Mouse (Mus musculus) stomach, embryonic 14.5 days (tissue): ENCODE results near the gene Sdk1. TPM values are rescaled to one million over a fixed set of nuclear protein-coding genes. Genes with fewer than 3 reads are reported as not detected.

ENCODE experiments used
- ATAC-seq: fragments of 200-750 bp; cut with Nextera tagmentation; 2 replicates; pipeline ENCODE4 v1.8.0; 2017; ENCODE audit warnings: low read depth, moderate TSS enrichment; ENCODE audit not compliant: insufficient number of reproducible peaks, insufficient read depth, low FRiP score
- H3K27ac ChIP-seq: fragments of 300-500 bp; sonication (generic); 2 replicates; pipeline ENCODE4 v1.5.1; 2014; ENCODE audit warnings: mild to moderate bottlenecking, low read length, moderate library complexity, mixed read lengths
- H3K27me3 ChIP-seq: fragments of 300-500 bp; sonication (generic); 2 replicates; pipeline ENCODE4 v1.6.1; 2014; ENCODE audit warnings: low read length, control low read depth, mixed read lengths; ENCODE audit not compliant: control insufficient read depth, insufficient read depth
- H3K36me3 ChIP-seq: fragments of 300-500 bp; sonication (generic); 2 replicates; pipeline ENCODE4 v1.6.1; 2014; ENCODE audit warnings: mild to moderate bottlenecking, control low read depth, low read length, moderate library complexity, mixed read lengths; ENCODE audit not compliant: control insufficient read depth, insufficient read depth
- H3K4me1 ChIP-seq: fragments of 300-500 bp; sonication (generic); 2 replicates; pipeline ENCODE4 v1.6.1; 2014; ENCODE audit warnings: low read length, control low read depth, mixed read lengths; ENCODE audit not compliant: control insufficient read depth, insufficient read depth
- H3K4me2 ChIP-seq: fragments of 300-500 bp; sonication (generic); replicated peaks from 2 replicates; pipeline ENCODE4 v1.6.1; 2014; ENCODE audit warnings: low read depth, low read length, control low read depth
- H3K4me3 ChIP-seq: fragments of 300-500 bp; sonication (generic); 2 replicates; pipeline ENCODE4 v1.5.1; 2014; ENCODE audit warnings: low read depth, low read length, control low read depth
- H3K9ac ChIP-seq: fragments of 300-500 bp; sonication (generic); replicated peaks from 2 replicates; pipeline ENCODE4 v1.6.1; 2014; ENCODE audit warnings: low read depth, mild to moderate bottlenecking, control low read depth, low read length, moderate library complexity, mixed read lengths
- H3K9me3 ChIP-seq: fragments of 300-500 bp; sonication (generic); 2 replicates; pipeline ENCODE4 v1.6.1; 2016; ENCODE audit warnings: low read depth, low read length, control low read depth; ENCODE audit not compliant: control insufficient read depth
- WGBS: fragments of 180-500 bp; shearing (Covaris S2); extraction: QIAGEN DNeasy Blood & Tissue Kit; methylation state at CpG from one replicate; pipeline ENCODE4 v1.1.7; 2014; 5-methylcytosine and 5-hydroxymethylcytosine counted together
- polyA plus RNA-seq: library from polyadenylated mRNA; unstranded; fragments of >200 nt; fragmentation: Nextera tagmentation; extraction: Ambion mirVana; gene quantifications from 2 replicates; pipeline ENCODE4 v1.2.1, GENCODE M21; 2014

Sdk1 gene
- polyA plus RNA-seq, 1 experiment from 2014 or later: 5.6 TPM

DNA sequence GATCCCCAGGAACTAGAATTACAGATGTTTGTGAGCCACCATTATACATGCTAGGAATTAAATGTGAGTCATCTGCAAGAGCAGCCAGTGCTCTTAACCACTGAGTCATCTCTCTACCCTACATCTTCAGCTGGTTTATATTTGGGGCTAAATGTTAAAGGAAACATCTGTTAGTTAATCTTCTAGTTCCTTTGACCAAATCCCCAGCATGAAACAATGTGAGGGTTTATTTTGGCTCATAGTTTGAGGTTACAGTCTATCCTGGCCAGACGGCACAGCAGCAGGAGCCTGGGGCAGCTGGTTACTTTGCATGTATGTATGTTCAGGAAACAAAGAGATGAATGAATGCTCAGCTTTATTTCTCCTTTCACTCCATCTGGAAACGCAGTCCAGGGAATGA lies 62.5 kb downstream of the Sdk1 start:
- Histone ChIP-seq H3K36me3 (no peaks in the 10 kb centered on the region), H3K9me3 (no peaks in the 10 kb centered on the region), H3K27ac (no peak overlapping the region), H3K9ac (no peak overlapping the region), H3K4me1 (peaks cover 5% of the 10 kb centered on the region), H3K27me3 (no peaks in the 10 kb centered on the region), H3K4me2 (no peak overlapping the region), H3K4me3 (no peak overlapping the region)
- ATAC-seq: no peak
- 45% methylated on average over 2 of the region's 2 CpGs for WGBS

DNA sequence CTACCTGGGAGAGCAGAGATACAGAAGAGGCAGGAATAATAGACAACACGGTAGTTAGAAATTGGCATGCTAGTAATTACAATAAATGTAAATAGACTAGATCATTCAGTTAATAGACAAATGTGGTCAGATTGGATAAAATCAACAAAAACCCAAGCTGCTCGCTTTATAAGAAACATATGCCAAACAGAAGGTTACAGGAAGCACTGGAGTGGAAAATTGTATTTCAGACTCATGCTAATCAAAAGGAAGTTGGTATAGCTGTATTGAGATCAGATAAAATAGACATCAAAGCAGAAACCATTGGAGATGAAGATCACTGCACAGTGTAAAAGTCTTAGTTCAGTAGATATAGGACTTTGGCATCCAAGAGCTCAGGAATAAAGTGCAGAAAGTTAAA lies 63.4 kb downstream of the Sdk1 start:
- H3K4me1 ChIP-seq: peaks cover 5% of the 10 kb centered on the region
- WGBS: 75% methylated on average over 2 of the region's 2 CpGs
- no peak for ATAC-seq
- no peaks in the 10 kb centered on the region for H3K9me3 ChIP-seq
- H3K27me3 ChIP-seq: no peaks in the 10 kb centered on the region
- no peaks in the 10 kb centered on the region for H3K36me3 ChIP-seq
- no peak overlapping the region for H3K9ac ChIP-seq
- H3K27ac ChIP-seq: no peak overlapping the region
- no peak overlapping the region for H3K4me2 ChIP-seq
- no peak overlapping the region for H3K4me3 ChIP-seq

DNA sequence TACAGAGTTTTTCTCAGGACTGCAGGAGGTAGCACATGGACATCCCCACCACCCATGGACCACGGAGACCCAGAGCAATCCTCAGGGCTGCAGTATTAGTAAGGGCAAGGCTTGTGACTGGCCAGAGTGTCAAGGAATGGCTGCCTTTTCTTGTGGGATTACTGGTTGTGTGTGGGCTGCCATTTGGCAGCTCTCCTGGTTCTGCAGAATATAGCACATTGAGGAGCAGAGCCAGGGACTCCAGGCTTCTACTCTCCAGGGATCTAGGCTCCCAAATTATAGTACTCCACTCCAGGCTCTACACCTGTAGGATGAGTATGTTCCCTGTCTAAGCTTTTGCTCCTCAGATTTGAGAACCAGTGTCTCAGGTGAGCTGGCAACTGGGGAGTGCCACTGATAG lies 69.4 kb downstream of the Sdk1 start:
- Histone ChIP-seq H3K27ac (no peak overlapping the region), H3K36me3 (no peaks in the 10 kb centered on the region), H3K9me3 (no peaks in the 10 kb centered on the region), H3K27me3 (no peaks in the 10 kb centered on the region), H3K4me1 (no peaks in the 10 kb centered on the region), H3K4me3 (no peak overlapping the region), H3K4me2 (no peak overlapping the region), H3K9ac (no peak overlapping the region)
- WGBS: 83% methylated on average over 1 of the region's 1 CpGs
- ATAC-seq: no peak

GRCm38 (mm10) chr5:141311801-141312200 lies 70.5 kb downstream of the Sdk1 start:
- no peak for ATAC-seq
- H3K4me1 ChIP-seq: no peaks in the 10 kb centered on the region

DNA sequence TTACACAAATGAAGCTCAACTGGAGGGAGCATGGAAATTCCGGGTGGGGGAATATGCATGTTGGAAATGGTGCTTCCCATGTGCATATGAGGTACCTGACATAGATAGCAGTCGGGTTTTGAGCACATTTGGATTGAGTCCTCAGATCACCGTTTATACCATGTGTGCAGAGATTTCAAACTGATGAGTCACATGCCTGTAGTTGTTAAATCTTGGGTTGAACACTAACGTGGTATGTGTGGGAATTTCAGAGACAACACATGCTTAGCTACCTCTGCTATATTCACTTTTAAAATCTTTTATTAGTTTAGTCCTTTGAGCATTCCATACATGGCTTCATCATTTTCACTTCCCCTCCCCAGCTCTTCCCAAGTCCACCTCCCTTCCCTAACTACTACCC lies 71.0 kb downstream of the Sdk1 start:
- no peaks in the 10 kb centered on the region for H3K36me3 ChIP-seq
- no peaks in the 10 kb centered on the region for H3K9me3 ChIP-seq
- H3K4me2 ChIP-seq: no peak overlapping the region
- H3K27me3 ChIP-seq: no peaks in the 10 kb centered on the region
- no peak overlapping the region for H3K4me3 ChIP-seq
- 0 out of 2 replicates have a peak, but pooled peaks cover 2% of the 10 kb centered on the region for H3K4me1 ChIP-seq
- no peak overlapping the region for H3K27ac ChIP-seq
- WGBS: 79% methylated on average over 4 of the region's 4 CpGs
- no peak for ATAC-seq
- H3K9ac ChIP-seq: no peak overlapping the region

More at GRCm38 (mm10) chr5:141311801-141312200, 70.5 kb downstream of the Sdk1 start:
- H3K36me3 ChIP-seq: no peaks in the 10 kb centered on the region
- H3K4me2 ChIP-seq: no peak overlapping the region
- no peak overlapping the region for H3K9ac ChIP-seq
- no peak overlapping the region for H3K4me3 ChIP-seq
- no peaks in the 10 kb centered on the region for H3K9me3 ChIP-seq
- H3K27ac ChIP-seq: no peak overlapping the region
- WGBS: 54% methylated on average over 2 of the region's 2 CpGs
- H3K27me3 ChIP-seq: no peaks in the 10 kb centered on the region

GRCm38 (mm10) chr5:141317095-141317494 lies 75.8 kb downstream of the Sdk1 start:
- no peak overlapping the region for H3K4me3 ChIP-seq
- no peaks in the 10 kb centered on the region for H3K27me3 ChIP-seq
- H3K27ac ChIP-seq: no peak overlapping the region
- WGBS: 68% methylated on average over 4 of the region's 4 CpGs
- H3K9ac ChIP-seq: no peak overlapping the region
- no peak overlapping the region for H3K4me2 ChIP-seq
- H3K36me3 ChIP-seq: no peaks in the 10 kb centered on the region
- no peaks in the 10 kb centered on the region for H3K9me3 ChIP-seq
- 0 out of 2 replicates have a peak, but pooled peaks cover 4% of the 10 kb centered on the region for H3K4me1 ChIP-seq
- no peak for ATAC-seq

DNA sequence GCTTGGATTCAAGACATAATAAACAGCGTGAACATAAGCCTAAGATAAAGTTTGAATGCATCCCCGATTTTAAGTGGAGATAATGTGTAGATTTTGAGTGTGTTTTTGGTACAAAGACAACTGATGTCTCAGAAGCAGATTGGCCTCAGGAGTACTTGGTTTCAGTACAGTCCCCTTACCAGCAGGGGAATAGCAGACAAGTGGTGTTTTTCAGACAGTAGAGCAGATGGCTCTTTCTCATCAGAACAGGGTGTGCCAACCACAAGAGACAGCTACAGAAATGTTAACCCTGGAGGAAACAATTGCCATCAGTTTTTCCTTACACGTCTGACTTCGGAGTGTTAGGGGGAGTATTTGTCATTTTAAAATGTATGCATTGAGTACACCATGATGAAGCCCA lies 83.6 kb downstream of the Sdk1 start:
- Histone ChIP-seq H3K4me1 (no peaks in the 10 kb centered on the region), H3K9ac (no peak overlapping the region), H3K4me3 (no peak overlapping the region), H3K36me3 (no peaks in the 10 kb centered on the region), H3K9me3 (no peaks in the 10 kb centered on the region), H3K27me3 (no peaks in the 10 kb centered on the region), H3K4me2 (no peak overlapping the region), H3K27ac (no peak overlapping the region)
- ATAC-seq: no peak
- WGBS: 60% methylated on average over 4 of the region's 4 CpGs

- H3K4me2 ChIP-seq: no peak overlapping the region
- H3K27ac ChIP-seq: no peak overlapping the region
- 61% methylated on average over 4 of the region's 4 CpGs for WGBS
- H3K4me3 ChIP-seq: no peak overlapping the region
- no peaks in the 10 kb centered on the region; the same call in 1 of the 2 replicates for H3K4me1 ChIP-seq
- H3K9ac ChIP-seq: no peak overlapping the region
- H3K9me3 ChIP-seq: no peaks in the 10 kb centered on the region; the same call in 1 of the 2 replicates
- no peaks in the 10 kb centered on the region for H3K27me3 ChIP-seq
- H3K36me3 ChIP-seq: no peaks in the 10 kb centered on the region
- no peak for ATAC-seq
Measured at GRCm38 (mm10) chr5:141344376-141344775, 103.1 kb downstream of the Sdk1 start.

DNA sequence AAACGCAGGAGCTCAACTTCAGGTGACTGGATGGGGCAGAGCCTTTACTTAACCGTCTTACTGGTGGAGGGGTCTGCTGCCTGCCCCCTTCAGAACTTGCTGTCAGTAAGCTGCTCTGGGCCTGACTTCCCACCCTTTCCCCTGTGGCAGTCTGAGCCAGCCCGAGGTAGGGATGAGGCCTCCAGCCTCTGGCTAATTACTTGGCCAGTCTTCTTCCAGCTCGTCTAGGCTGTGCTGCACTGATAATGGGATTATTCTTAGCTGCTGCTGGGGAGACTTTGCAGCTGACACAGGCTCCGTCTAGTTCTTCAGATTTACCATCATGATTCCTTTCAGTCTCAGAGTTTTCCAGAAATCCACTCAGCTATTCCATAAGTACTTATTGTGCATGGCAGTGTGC lies 104.2 kb downstream of the Sdk1 start:
- no peak for ATAC-seq
- Histone ChIP-seq H3K27me3 (no peaks in the 10 kb centered on the region), H3K36me3 (no peaks in the 10 kb centered on the region), H3K4me3 (no peak overlapping the region), H3K9ac (no peak overlapping the region), H3K9me3 (no peaks in the 10 kb centered on the region; the same call in 1 of the 2 replicates), H3K4me1 (no peaks in the 10 kb centered on the region; the same call in 1 of the 2 replicates), H3K4me2 (no peak overlapping the region), H3K27ac (no peak overlapping the region)
- 73% methylated on average over 5 of the region's 5 CpGs for WGBS
